Mouse (Mus musculus) megakaryocyte, embryonic 14.5 days (primary cell): Measurements from ENCODE around the gene Ehf.

ENCODE experiments used
- FLI1 ChIP-seq: IDR thresholded peaks from 2 replicates; pipeline ENCODE4 v1.6.1; 2012; ENCODE audit warnings: low read length, inconsistent platforms, mixed read lengths
- GATA1 ChIP-seq: IDR thresholded peaks from 3 replicates; pipeline ENCODE4 v1.6.1; 2012; ENCODE audit warnings: mixed read lengths, low read length, inconsistent platforms, borderline replicate concordance

DNA sequence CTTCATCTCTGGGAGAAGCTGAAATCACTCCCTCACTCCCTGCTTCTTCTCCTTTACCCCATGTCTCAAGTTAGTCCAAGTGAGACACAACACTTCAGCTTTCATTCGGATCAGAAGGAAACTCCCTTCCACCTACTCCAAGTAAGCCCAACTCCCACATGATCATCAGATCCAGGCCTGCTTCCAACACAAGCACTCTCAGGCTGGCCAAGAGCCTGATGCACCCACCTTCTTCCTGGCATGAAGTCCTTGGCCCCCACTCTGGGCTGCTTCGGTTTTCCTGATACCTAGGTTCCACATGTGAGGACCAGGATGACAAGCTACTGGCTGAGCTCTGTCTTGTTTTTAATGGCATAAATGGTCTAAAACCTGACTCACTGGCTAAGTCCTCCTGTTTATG lies 28.3 kb downstream of the Ehf start:
- TF ChIP-seq GATA1 (no peak), FLI1 (no peak)
